Mouse (Mus musculus) kidney, postnatal 14 days (tissue): ENCODE data around the gene Trnp1.
A peak's percentile ranks its signal among the peaks of the same experiment; 100 is the strongest.

Experiments used
- DNase-seq: peaks from one replicate; pipeline ENCODE4 v3.0.0; 2022; ENCODE audit warnings: mixed read lengths

Trnp1 gene

GRCm38 (mm10) chr4:133493895-133494294, 4.5 kb downstream of the Trnp1 start:
- DNase-seq: no peak

GRCm38 (mm10) chr4:133491800-133492199, 6.5 kb downstream of the Trnp1 start:
- peak; percentile 55 for DNase-seq

GRCm38 (mm10) chr4:133489489-133490245, 8.7 kb downstream of the Trnp1 start:
- DNase-seq: no peak

GRCm38 (mm10) chr4:133488619-133489392, 9.5 kb downstream of the Trnp1 start:
- DNase-seq: no peak

GRCm38 (mm10) chr4:133486673-133487357, 11.5 kb downstream of the Trnp1 start:
- no peak for DNase-seq

GRCm38 (mm10) chr4:133485691-133486425, 12.5 kb downstream of the Trnp1 start:
- no peak for DNase-seq

GRCm38 (mm10) chr4:133484266-133485025, 13.9 kb downstream of the Trnp1 start:
- peak; percentile 85 for DNase-seq

- no peak for DNase-seq
Observed at GRCm38 (mm10) chr4:133482479-133482878, 15.9 kb downstream of the Trnp1 start.

- no peak for DNase-seq
Observed at GRCm38 (mm10) chr4:133481488-133481887, 16.9 kb downstream of the Trnp1 start.

GRCm38 (mm10) chr4:133480754-133481153, 17.6 kb downstream of the Trnp1 start:
- DNase-seq: no peak

- DNase-seq: no peak
Observed at GRCm38 (mm10) chr4:133480185-133480537, 18.2 kb downstream of the Trnp1 start.

- DNase-seq: peak; percentile 99
Observed at GRCm38 (mm10) chr4:133479458-133480184, 18.7 kb downstream of the Trnp1 start, which contains the start of gene Tent5b. TSS of gene Tent5b (plus strand) at chr4:133480132.

- DNase-seq: no peak
Observed at GRCm38 (mm10) chr4:133473833-133474232, 24.5 kb downstream of the Trnp1 start.

GRCm38 (mm10) chr4:133471135-133471821, 27.1 kb downstream of the Trnp1 start:
- DNase-seq: no peak

- DNase-seq: no peak
Observed at GRCm38 (mm10) chr4:133469122-133469521, 29.2 kb downstream of the Trnp1 start.

- DNase-seq: peak; percentile 91
Observed at GRCm38 (mm10) chr4:133468080-133468479, 30.3 kb downstream of the Trnp1 start.

- DNase-seq: peak; percentile 37
Observed at GRCm38 (mm10) chr4:133463184-133463583, 35.2 kb downstream of the Trnp1 start.

- no peak for DNase-seq
Observed at GRCm38 (mm10) chr4:133461362-133461761, 37.0 kb downstream of the Trnp1 start.

- no peak for DNase-seq
Observed at GRCm38 (mm10) chr4:133460796-133461325, 37.5 kb downstream of the Trnp1 start.

- DNase-seq: no peak
Observed at GRCm38 (mm10) chr4:133460006-133460405, 38.3 kb downstream of the Trnp1 start.
